In the genomic region with DNA sequence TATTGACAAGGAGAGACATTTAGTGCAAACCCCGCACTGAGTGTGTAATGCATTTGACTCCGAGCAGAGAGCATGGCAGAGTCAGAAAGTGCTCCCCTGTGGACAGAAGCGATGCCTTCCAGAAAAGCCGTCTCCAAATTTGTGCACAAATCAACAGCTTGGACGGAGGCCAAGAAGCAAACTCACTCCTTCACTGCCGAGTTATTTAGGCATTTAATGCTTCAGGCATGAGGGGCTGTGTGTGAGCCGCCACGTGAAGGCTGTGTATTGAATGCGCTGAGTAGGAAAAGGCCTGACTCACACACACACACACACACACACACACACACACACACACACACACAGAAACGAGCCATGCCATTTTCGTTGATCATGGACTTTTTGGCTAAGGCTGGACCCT, we compare ENCODE assay signal across 8 mouse cellular contexts.
A peak's percentile ranks its signal among the peaks of the same experiment; 100 is the strongest.
DNase-seq lines count a peak whose midpoint lies in the region; ATAC-seq and TF ChIP-seq lines count a peak whose summit lies in the region.
"Had no signal": no experiment of that assay in that cellular context is flagged by ENCODE, and none has a peak within 500 bp of the region (broad histone marks: within the 10 kb centered on the region; RNA-seq: fewer than 3 reads in every experiment).

No protein-coding gene starts in this region.

- H3K4me1 ChIP-seq in hindbrain, embryonic 16.5 days (ENCODE audit: control insufficient read depth, insufficient read depth, low read depth, low read length): peaks cover 8% of the 10 kb centered on the region
- no peaks in the 10 kb centered on the region for H3K4me1 ChIP-seq in midbrain, postnatal 0 days (ENCODE audit: insufficient read depth, low read length)

- H3K9ac ChIP-seq in hindbrain, embryonic 16.5 days (ENCODE audit: low read depth, low read length): no peak overlapping the region
- H3K9ac ChIP-seq in midbrain, postnatal 0 days (replicated peaks; ENCODE audit: low read length, poor library complexity, severe bottlenecking): no peak overlapping the region
- H3K9ac ChIP-seq: liver, embryonic 14.5 days had no signal

- no peaks in the 10 kb centered on the region for H3K36me3 ChIP-seq in hindbrain, embryonic 16.5 days (ENCODE audit: control insufficient read depth, insufficient read depth, low read length)
- H3K36me3 ChIP-seq in midbrain, postnatal 0 days (ENCODE audit: insufficient read depth, low read length): no peaks in the 10 kb centered on the region

- no peaks in the 10 kb centered on the region for H3K9me3 ChIP-seq in hindbrain, embryonic 16.5 days (ENCODE audit: control insufficient read depth, low read length)
- no peaks in the 10 kb centered on the region for H3K9me3 ChIP-seq in midbrain, postnatal 0 days (ENCODE audit: low read length)

- no peak overlapping the region for H3K4me3 ChIP-seq in hindbrain, embryonic 16.5 days (ENCODE audit: low read length)
- no peak overlapping the region for H3K4me3 ChIP-seq in midbrain, postnatal 0 days (ENCODE audit: low read depth, low read length)

- peak overlapping the region; percentile 10; the same call in 1 of the 2 replicates for H3K4me2 ChIP-seq in hindbrain, embryonic 16.5 days (ENCODE audit: low read length)
- H3K4me2 ChIP-seq in midbrain, postnatal 0 days (ENCODE audit: low read depth, low read length, poor library complexity, severe bottlenecking): no peak overlapping the region

- peak; percentile 61 for ATAC-seq in hindbrain, embryonic 16.5 days
- no peak for ATAC-seq in midbrain, postnatal 0 days (ENCODE audit: low FRiP score)

- 26% methylated on average over 11 of the region's 11 CpGs for WGBS in hindbrain, embryonic 16.5 days
- 37% methylated on average over 11 of the region's 11 CpGs for WGBS in midbrain, postnatal 0 days

- no peak overlapping the region for H3K27ac ChIP-seq in hindbrain, embryonic 16.5 days (ENCODE audit: low read depth, low read length)
- H3K27ac ChIP-seq in midbrain, postnatal 0 days (ENCODE audit: low read depth, low read length): no peak overlapping the region
- H3K27ac ChIP-seq: liver, embryonic 14.5 days had no signal

- no peaks in the 10 kb centered on the region for H3K27me3 ChIP-seq in hindbrain, embryonic 16.5 days (replicated peaks; ENCODE audit: control insufficient read depth, insufficient read depth, low read length)
- H3K27me3 ChIP-seq in midbrain, postnatal 0 days (ENCODE audit: insufficient read depth, low read length): no peaks in the 10 kb centered on the region

- peak; percentile 42 to 51 for DNase-seq in left cerebral cortex, adult 18-20 months (ENCODE audit: low spot score in 2 of 2)
- no peak for DNase-seq in left cerebral cortex, adult 11 months (ENCODE audit: low spot score)
- DNase-seq in adrenal gland, postnatal 10 days: peak; percentile 77
- peak; percentile 63 for DNase-seq in cerebellum, adult 9-11 months
- peak; percentile 89 for DNase-seq in midbrain, postnatal 0 days (ENCODE audit: low spot score)
- no peak for DNase-seq in spleen, adult 12 weeks (ENCODE audit: low spot score)

- TF ChIP-seq CTCF in midbrain, postnatal 0 days (IDR thresholded peaks at IDR 0.05): peak; percentile 10; the same call in 1 of the 2 replicates

Comparison
In these comparisons a context has a peak if more than half of its experiments do, and no peak if none do; other contexts are left out.
1. DNase-seq: peak in left cerebral cortex, adult 18-20 months (2 of 2), adrenal gland, postnatal 10 days (single experiment), cerebellum, adult 9-11 months (single experiment) and midbrain, postnatal 0 days (single experiment); none in left cerebral cortex, adult 11 months (single experiment) and spleen, adult 12 weeks (single experiment).